Mouse (Mus musculus): Measurements from ENCODE around the gene Ice1.

DNA sequence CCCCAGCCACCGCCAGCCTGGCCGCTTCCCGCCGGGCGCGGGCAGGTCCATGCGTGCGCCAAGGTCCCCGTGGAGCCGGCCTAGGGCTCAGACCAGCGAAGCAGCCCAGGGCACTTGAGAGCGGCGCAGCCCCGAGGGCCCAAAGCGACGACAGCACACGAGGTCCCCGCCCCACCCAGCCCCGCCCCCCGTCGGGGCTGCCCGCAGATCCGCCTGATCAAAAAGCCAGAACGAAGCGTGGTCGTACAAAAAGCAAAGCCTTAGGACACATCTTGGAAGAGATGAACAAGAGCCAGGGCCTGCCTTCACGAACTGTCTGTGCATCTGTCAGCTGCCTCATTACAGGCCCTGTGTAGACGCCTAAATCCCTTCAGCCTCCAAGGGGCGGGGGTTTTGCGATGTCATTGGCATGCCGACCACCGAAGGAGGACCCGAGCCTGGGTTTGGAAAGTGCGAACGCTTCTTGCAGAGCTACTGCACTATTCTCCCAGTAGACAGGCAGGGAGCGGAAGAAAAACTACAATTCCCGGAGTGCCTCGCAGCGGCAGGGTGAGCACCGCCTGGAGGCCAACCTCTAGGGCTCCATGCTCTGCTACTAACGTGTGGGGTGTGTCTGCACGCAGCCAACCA is 343 bp upstream of the Ice1 start:
- peak; percentile 33; the same call in 1 of the 2 replicates for TF ChIP-seq POLR2A (IDR thresholded peaks at IDR 0.05; ENCODE audit: control insufficient read depth, extremely low read depth, insufficient read depth, low read length, poor library complexity)
- 0 out of 2 replicates have a peak, but pooled peaks have one; percentile 54 for TF ChIP-seq CTCF (IDR thresholded peaks at IDR 0.05; ENCODE audit: borderline replicate concordance, control insufficient read depth, extremely low read depth, insufficient read depth, low read length, poor library complexity)
